Mouse (Mus musculus): ENCODE results near the gene Hivep2.

Hivep2 gene

GRCm38 (mm10) chr10:13965974-13966829 is at the start of gene Hivep2:
Gene Hivep2, plus strand, starts transcription at chr10:13966075.
- peak; percentile 49 to 70 for DNase-seq

- peak in 1 of 2 experiments; percentile 21 for DNase-seq
Measured at GRCm38 (mm10) chr10:13916645-13917342, 49.1 kb upstream of the Hivep2 start.

GRCm38 (mm10) chr10:13921641-13922385 is 44.1 kb upstream of the Hivep2 start:
- no peak for DNase-seq

GRCm38 (mm10) chr10:13929306-13929705 is 36.6 kb upstream of the Hivep2 start:
- no peak for DNase-seq

GRCm38 (mm10) chr10:13932147-13932546 is 33.7 kb upstream of the Hivep2 start:
- no peak for DNase-seq

GRCm38 (mm10) chr10:13933320-13933719 is 32.6 kb upstream of the Hivep2 start:
- DNase-seq, result no peak

- peak in 1 of 2 experiments; percentile 5 for DNase-seq
Measured at GRCm38 (mm10) chr10:13935646-13936045, 30.2 kb upstream of the Hivep2 start.

DNA sequence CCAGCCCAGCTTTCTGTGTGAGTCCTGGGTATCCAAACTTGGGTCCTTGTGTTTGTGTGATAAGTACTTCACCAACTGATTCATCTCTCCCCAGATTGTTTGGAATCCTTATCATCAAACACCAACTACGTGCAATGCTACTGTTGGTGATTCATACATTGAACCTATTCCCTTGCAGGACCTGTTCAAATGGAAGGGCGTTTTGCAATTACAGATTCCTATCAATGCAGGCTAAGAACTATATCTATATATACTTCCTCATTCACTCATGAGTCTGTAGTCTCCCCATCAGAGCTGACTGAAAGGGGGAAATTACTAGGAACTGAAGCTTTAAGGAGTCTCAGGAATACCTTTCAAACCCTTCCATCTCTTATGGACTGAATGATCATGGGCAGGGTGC is 24.5 kb upstream of the Hivep2 start:
- no peak for DNase-seq

- peak; percentile 4 to 26 for DNase-seq
Measured at GRCm38 (mm10) chr10:13943706-13944105, 22.2 kb upstream of the Hivep2 start.

DNA sequence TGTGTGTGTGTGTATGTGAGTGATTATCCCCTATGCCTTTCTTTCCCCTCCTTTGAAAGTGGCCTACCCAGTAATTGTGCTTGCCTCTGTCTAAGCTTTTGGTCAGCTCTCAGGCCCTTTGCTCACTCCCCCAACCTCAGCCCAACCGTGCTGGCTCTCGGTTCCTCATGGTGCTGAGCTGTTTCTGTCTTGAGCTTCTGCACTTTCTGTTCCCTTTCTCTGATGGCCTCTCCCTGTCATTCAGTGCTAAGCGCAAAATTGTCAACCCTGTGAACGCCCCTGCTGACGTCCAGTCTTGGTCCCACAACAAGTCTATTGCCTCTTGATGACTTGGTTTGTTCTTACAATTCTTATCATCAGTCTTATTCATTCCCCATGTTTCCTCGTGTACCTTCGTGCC is 19.4 kb upstream of the Hivep2 start:
- no peak for DNase-seq

GRCm38 (mm10) chr10:13962965-13963364 is 2.9 kb upstream of the Hivep2 start:
- no peak for DNase-seq

DNA sequence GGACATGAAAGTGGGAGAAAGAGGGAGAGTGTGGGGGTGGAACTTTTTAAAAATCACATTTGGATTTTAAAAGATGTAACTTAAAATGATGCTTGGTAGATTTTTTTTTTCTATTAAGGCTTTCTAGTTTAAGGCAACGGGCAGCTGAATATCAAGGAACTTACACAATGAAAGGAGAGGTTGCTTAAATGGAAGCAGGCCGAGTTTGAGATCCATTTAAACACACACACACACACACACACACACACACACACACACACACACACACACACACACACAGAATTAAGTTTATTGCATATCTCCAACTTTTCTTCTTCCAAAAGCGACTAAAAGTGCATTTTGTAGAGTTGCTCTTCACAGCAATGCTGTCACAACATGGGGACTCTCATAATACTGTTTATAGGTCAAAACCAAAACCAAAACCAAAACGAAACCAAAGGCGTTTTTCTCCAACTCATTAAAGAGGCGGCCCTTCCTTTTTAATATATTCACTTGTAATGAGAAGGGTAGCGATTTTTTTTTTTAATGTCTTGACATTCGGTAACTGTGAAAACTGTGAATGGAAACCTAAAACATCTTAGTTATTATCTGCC is 1.9 kb upstream of the Hivep2 start:
- no peak for DNase-seq

DNA sequence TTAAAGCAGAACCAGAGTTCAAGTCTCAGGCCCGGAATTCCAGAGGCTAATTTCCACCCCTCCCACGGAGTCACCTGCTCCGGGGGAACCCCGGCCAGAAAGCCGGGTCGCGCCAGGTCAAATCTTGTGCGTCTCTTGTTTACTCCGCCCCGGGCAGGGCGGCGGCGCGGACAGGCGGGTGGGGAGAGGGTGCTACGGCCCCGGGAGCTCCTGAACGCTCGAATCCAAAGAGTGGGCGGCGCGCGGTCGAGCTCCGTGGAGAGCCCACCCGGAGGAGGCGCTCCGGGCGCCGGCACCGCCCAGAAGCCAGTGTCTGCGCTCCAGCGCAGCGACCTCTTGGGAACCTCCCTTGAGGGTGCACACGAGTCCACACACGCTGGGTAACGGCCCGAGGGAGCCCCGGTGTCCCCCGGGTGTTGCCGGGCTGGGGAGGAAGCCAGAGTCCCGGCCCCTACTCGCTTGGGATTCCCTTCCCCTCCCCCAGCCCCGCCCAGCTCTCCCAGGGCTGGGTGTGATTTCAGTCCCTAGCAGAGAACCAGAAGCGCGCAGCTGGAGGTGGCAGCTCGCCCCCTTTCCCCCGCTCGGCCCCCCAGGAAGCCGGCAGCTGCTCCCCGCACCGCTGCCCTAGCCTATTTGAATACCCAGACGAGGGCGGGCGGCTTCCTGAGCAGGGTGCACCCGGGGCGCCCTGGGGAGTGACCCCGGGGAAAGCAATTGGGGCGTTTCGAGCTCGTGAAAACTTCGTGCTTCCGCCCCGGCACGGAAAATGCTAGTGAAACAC is 1.2 kb upstream of the Hivep2 start:
- peak; percentile 94 for DNase-seq

DNA sequence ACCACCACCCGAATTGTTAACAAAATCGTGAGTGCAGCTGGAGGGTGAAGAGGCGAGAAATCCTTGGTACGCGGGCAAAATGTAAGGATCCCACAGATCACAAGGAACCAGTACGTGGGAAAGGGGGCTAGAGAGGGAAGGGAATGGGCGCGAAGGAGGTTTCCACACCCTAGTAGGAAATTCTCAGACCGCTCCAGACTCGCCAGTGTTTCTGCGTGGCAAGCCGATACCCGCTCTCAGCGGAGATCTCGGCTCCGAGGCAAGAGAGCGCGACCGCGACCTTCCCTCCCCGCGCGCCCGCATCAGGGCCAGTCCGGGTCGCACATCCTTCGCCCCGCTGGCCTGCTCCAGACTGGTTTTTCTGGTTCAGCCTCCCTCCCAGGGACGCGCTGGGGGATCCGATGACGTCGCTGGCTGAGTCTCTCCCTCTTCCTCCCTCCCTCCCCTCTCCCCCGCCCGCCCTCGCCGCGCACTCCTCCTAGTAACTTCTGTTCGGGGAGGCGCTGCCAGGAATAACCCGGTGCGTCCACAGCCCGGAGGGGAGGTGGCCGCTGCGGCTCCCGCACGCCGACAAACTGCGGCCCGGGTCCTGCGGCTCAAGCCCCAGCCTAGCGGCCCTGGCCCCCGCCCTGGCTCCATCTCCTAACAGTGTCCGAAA is 430 bp upstream of the Hivep2 start:
- DNase-seq, result peak; percentile 94 to 96

DNA sequence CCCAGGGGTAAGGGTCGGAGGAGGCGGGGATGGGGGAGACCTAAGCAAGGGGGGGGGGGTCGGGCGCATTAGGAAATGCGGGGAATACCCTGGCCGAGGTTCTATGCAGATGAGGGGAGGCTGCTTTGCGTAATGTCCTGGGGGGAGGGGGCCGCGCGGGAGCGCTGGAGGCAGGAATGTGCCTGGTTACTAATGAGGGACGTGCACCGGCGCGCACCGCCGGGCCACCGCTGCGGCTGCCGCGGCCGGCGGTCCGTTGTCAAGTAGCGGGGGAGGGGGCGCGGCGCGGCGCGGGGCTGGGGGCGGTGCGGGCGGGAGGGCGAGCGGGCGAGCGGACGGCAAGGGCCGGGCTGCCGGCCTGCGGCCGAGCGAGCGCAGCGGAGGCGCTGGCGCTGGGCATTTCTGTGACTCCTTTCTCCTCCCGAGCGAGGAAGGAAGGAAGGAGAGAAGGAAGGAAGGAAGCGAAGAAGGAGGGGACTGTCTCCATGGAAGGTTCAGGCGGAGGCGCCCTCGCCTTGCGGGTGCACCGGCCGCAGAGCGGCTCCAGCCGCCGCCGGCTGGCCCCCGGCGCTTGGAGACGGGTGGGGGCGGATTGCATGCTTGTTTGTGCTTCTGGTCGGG is 1.1 kb downstream of the Hivep2 start:
- DNase-seq, result peak; percentile 80 to 88

DNA sequence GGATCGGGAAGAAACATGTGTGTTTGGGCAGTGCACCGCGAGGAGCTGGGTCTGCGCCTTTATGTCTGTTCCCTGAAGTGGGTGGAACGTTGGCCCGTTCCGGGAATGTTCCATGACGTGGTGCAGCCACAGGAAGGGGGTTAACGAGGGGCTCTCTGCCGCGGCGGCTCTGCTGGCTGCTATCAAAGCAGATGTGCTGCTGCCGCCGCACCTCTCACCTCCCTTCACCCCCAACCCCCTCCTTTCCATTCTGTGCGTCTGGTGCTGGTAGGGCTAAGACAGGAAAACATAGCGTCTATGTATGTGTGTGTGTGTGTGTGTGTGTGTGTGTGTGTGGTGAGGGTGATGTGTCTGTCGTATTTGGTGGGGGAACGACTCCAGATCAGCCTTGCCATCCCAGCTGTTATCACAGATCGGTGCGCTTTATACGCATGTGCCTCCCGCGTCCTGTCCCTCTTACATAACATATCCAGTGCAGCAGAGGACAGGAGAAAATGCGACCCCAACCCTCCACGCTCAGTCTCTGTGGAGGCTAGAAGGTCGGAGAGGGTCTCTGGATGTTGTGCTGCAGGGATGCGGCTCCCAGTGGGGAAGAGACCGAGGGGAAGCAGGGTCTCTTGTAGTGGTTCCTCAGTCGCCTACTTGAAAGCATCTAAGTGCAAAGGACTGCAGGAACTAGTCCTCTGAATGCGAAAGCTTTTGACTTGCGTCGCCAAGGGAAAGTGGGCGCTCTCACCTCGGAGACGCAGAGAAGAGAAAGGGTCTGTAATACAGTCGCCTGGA is 1.8 kb downstream of the Hivep2 start:
- peak; percentile 88 to 89 for DNase-seq

- DNase-seq, result no peak
Measured at GRCm38 (mm10) chr10:13968234-13968555, 2.3 kb downstream of the Hivep2 start.

DNA sequence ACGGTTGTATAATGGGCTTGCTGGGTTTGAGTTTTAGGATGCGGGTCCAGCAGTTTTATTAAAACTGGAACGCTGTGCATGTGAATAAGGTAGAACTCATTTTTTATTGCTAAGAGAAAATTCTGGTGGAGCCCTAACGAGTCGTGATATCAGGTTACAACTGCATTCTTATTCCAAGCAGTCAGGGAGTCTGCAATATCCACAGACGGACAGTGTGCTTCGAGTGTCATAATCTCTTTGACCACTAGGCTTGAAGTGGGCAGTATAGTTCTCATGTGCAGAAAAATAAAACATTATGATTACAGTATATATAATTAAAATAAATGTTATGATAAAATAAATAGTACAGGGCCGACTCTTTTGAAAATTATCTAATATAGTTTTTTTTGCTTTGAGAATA is 3.1 kb downstream of the Hivep2 start:
- DNase-seq, result peak; percentile 44 to 47

DNA sequence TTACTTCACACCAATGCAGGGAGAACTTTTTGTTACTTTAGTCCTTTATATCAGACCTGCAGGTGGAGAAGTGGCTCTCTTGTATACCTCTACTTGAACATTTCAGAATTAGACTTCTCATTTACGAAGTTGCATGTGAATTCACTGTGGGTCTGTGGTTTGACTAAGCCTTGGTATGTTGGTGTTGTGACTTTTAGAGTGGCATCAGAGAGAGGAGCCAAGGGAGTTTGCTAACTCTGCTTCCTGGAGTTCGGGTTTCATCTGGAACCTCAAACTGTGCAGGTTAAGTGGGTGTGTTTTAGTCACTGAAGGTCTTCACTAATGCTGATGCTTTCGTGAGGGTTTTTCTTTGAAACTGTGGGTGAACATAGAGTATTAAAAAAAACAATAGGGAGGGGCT is 4.4 kb downstream of the Hivep2 start:
- no peak for DNase-seq

DNA sequence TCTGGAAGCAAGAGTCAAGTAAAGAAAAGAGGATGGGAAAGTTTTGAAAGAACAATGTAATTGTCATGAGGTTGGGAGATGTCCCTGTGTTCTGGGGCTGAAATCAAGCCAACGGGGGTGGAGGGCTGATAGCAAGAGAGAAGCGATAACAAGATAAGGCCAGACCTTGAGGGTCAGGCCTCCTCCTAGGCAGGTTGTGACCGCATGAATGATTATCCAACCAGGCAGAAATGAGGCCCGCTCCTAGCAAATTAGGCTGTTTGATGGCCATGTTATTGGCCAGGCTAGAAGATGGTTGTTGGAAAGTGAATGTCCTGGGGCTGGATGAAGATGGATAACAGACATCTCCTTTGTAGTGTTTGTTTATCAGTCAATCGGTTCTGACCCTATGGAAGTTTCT is 5.4 kb downstream of the Hivep2 start:
- DNase-seq, result no peak
